Mouse (Mus musculus): ENCODE data around the gene Ncor2.

DNA sequence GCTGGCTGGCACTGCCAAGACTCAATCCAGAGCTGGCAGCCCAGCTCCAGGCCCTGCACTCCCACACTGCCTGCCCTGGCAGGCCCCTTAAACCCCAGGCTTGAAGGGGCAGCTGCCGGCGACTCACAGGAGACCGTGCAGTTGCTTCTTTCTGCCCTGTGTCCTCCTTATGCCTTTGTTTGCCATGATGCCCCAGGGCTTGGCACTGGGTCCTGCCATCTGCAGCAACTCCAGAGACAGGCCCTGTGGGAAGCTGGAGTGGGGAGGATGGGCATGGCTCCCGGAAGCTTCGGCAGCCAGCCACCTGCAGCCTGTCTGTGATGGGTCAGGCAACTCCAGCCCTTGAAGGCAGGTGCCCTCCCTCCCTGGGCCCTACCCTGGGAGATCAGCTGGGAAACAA, 24.0 kb downstream of the Ncor2 start:
- TF ChIP-seq CTCF (IDR thresholded peaks at IDR 0.05; ENCODE audit: extremely low read depth, insufficient read length, insufficient replicate concordance, low read depth, low read length) (no peak), POLR2A (IDR thresholded peaks at IDR 0.05; ENCODE audit: low read depth, low read length) (no peak)
